Comparison of ENCODE assay signal across 8 mouse cellular contexts in the genomic region with DNA sequence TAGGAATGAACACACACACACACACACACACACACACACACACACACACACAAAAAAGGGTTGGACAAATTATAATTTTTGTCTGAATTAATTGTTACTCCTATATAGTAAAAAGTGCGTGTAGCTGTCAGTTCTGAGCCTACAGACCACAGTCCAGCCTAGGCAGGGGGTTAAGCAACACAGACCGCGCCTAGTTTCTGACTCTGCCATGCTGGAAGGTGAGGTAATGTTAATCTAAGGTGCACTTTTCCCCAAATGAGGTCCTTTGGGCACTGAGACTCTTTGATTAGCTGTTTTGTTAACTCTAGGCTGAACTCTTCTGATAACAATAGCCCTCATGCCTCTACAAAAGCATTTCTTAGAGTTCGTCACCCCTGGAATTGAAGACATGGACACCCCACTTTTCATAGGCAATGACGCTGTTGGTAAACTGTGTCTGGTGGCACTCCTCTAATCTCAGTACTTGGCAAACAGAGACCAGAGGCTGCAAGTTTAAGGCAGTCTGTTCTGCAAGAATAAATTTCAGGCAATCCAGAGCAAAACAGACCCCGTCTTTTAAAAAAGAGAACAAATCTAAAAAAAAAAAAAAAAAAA. TPM values are rescaled to one million over a fixed set of nuclear protein-coding genes. Genes with fewer than 3 reads are reported as not detected.
A peak's percentile ranks its signal among the peaks of the same experiment; 100 is the strongest.
DNase-seq lines count a peak whose midpoint lies in the region; ATAC-seq and TF ChIP-seq lines count a peak whose summit lies in the region.

No protein-coding gene starts in this region.

- H3K27me3 ChIP-seq in liver, embryonic 12.5 days (replicated peaks) = no peaks in the 10 kb centered on the region
- no peaks in the 10 kb centered on the region for H3K27me3 ChIP-seq in intestine, embryonic 16.5 days (replicated peaks; ENCODE audit: control insufficient read depth, insufficient read depth, low read length)
- H3K27me3 ChIP-seq in small intestine, adult 2 months (ENCODE audit: control insufficient read depth, insufficient read depth, low read length) = no peaks in the 10 kb centered on the region

- peaks cover 43% of the 10 kb centered on the region for H3K36me3 ChIP-seq in liver, embryonic 12.5 days
- H3K36me3 ChIP-seq in intestine, embryonic 16.5 days (ENCODE audit: control insufficient read depth, insufficient read depth, low read length) = no peaks in the 10 kb centered on the region
- no peaks in the 10 kb centered on the region; the same call in 1 of the 2 replicates for H3K36me3 ChIP-seq in small intestine, adult 2 months (ENCODE audit: control insufficient read depth, insufficient read depth, low read length)

- 0 out of 2 replicates have a peak overlapping the region, but pooled peaks have one; percentile 59 for H3K4me2 ChIP-seq in liver, embryonic 12.5 days
- no peak overlapping the region for H3K4me2 ChIP-seq in intestine, embryonic 16.5 days (ENCODE audit: low read depth, low read length)

- no peak for ATAC-seq in liver, embryonic 12.5 days
- no peak for ATAC-seq in intestine, embryonic 16.5 days

- DNase-seq in gastrocnemius, adult 2 months = no peak
- DNase-seq in gastrocnemius, postnatal 14 days = no peak
- DNase-seq in liver = no peak
- no peak for DNase-seq in ovary, postnatal 10 days (ENCODE audit: low spot score)
- DNase-seq in right cerebral cortex, postnatal 10 days (ENCODE audit: low spot score in 2 of 2) = no peak

- peaks cover 74% of the 10 kb centered on the region for H3K4me1 ChIP-seq in liver, embryonic 12.5 days
- H3K4me1 ChIP-seq in intestine, embryonic 16.5 days (ENCODE audit: control insufficient read depth, insufficient read depth, low read length) = peaks cover 10% of the 10 kb centered on the region
- peaks cover 23% of the 10 kb centered on the region for H3K4me1 ChIP-seq in small intestine, adult 2 months (ENCODE audit: control insufficient read depth, insufficient read depth, insufficient read length, low read length)

- 0 out of 2 replicates have a peak overlapping the region, but pooled peaks have one; percentile 17 for H3K9ac ChIP-seq in liver, embryonic 12.5 days
- H3K9ac ChIP-seq in intestine, embryonic 16.5 days (ENCODE audit: low read depth, low read length) = no peak overlapping the region

- peak overlapping the region; percentile 87 for H3K27ac ChIP-seq in gastrocnemius, adult 2 months
- H3K27ac ChIP-seq in liver, embryonic 12.5 days = peak overlapping the region; percentile 95
- peak overlapping the region; percentile 33; the same call in 1 of the 2 replicates for H3K27ac ChIP-seq in intestine, embryonic 16.5 days (ENCODE audit: low read length)
- H3K27ac ChIP-seq in small intestine, adult 2 months (ENCODE audit: insufficient read depth, low read depth, low read length) = peak overlapping the region; percentile 86

- H3K4me3 ChIP-seq in gastrocnemius, adult 2 months = no peak overlapping the region
- no peak overlapping the region for H3K4me3 ChIP-seq in liver, embryonic 12.5 days
- no peak overlapping the region for H3K4me3 ChIP-seq in intestine, embryonic 16.5 days (ENCODE audit: low read length)
- no peak overlapping the region for H3K4me3 ChIP-seq in small intestine, adult 2 months (ENCODE audit: low read depth, low read length)

- no peak for TF ChIP-seq CTCF in gastrocnemius, adult 2 months (IDR thresholded peaks at IDR 0.05)
- no peak for TF ChIP-seq CTCF in small intestine, adult 2 months (IDR thresholded peaks at IDR 0.05; ENCODE audit: extremely low read depth, insufficient read length, insufficient replicate concordance, low read depth, low read length)

- intact Hi-C loops in gastrocnemius, adult 2 months (cut with DNase I) = loop anchor here (2.0 kb wide), 1 partner anchor 17 kb away; a partner anchor contains a TSS
- intact Hi-C loops in gastrocnemius, postnatal 14 days (cut with DNase I; ENCODE audit: low total_unique reads) = no loop called here

- no peaks in the 10 kb centered on the region for H3K9me3 ChIP-seq in liver, embryonic 12.5 days (replicated peaks)
- H3K9me3 ChIP-seq in intestine, embryonic 16.5 days (ENCODE audit: control insufficient read depth, low read length) = no peaks in the 10 kb centered on the region

- TF ChIP-seq POLR2A in small intestine, adult 2 months (IDR thresholded peaks at IDR 0.05; ENCODE audit: low read depth, low read length) = no peak

- 86% methylated on average over 6 of the region's 6 CpGs for WGBS in liver, embryonic 12.5 days (ENCODE audit: insufficient replicate concordance)
- WGBS in intestine, embryonic 16.5 days = 78% methylated on average over 6 of the region's 6 CpGs
- WGBS in small intestine, adult 2 months = 40% methylated on average over 6 of the region's 6 CpGs

RNA-seq across cellular contexts. Expression of a gene that starts 3.0 kb away (rescaled TPM):
- total RNA-seq in gastrocnemius, adult 2 months (2021) = 10 to 100 TPM; 15.6 to 21.0 TPM
- total RNA-seq in gastrocnemius, postnatal 14 days (2021) = 10 to 100 TPM; 14.9 to 17.4 TPM
- polyA plus RNA-seq in liver, embryonic 12.5 days (2016; fragmentation: Nextera tagmentation; extraction: Ambion mirVana) = 16.4 and 17.0 TPM in 2 replicates
- polyA plus RNA-seq in intestine, embryonic 16.5 days (2015; fragmentation: Nextera tagmentation; extraction: Ambion mirVana) = 27.2 and 30.7 TPM in 2 replicates
- polyA plus RNA-seq in small intestine, adult 2 months (2012; rRNA removed) = 37.1 and 90.0 TPM in 2 replicates

RNA-seq across cellular contexts. Expression of a gene that starts 16.8 kb away (rescaled TPM):
- 1 to 10 TPM; 1.3 to 1.6 TPM for total RNA-seq in gastrocnemius, adult 2 months (2021)
- 1 to 10 TPM; 2.5 to 2.9 TPM for total RNA-seq in gastrocnemius, postnatal 14 days (2021)
- polyA plus RNA-seq in liver, embryonic 12.5 days (2016; fragmentation: Nextera tagmentation; extraction: Ambion mirVana) = 1.0 and 1.1 TPM in 2 replicates
- polyA plus RNA-seq in intestine, embryonic 16.5 days (2015; fragmentation: Nextera tagmentation; extraction: Ambion mirVana) = 3.1 and 3.6 TPM in 2 replicates
- 5.6 and 8.2 TPM in 2 replicates for polyA plus RNA-seq in small intestine, adult 2 months (2012; rRNA removed)

RNA-seq across cellular contexts. Expression of a gene that starts 17.2 kb away (rescaled TPM):
- total RNA-seq in gastrocnemius, adult 2 months (2021) = 1 to 10 TPM; 1.5 TPM
- total RNA-seq in gastrocnemius, postnatal 14 days (2021) = 1 to 10 TPM; 4.7 to 5.4 TPM
- polyA plus RNA-seq in liver, embryonic 12.5 days (2016; fragmentation: Nextera tagmentation; extraction: Ambion mirVana) = 172 and 182 TPM in 2 replicates
- 41.2 and 46.4 TPM in 2 replicates for polyA plus RNA-seq in intestine, embryonic 16.5 days (2015; fragmentation: Nextera tagmentation; extraction: Ambion mirVana)
- polyA plus RNA-seq in small intestine, adult 2 months (2012; rRNA removed) = 11.6 and 22.4 TPM in 2 replicates

RNA-seq across cellular contexts. Expression of a gene that starts 24.0 kb away (rescaled TPM):
- 10 to 100 TPM; 67.7 to 70.1 TPM for total RNA-seq in gastrocnemius, adult 2 months (2021)
- 10 to 100 TPM; 49.6 to 50.8 TPM for total RNA-seq in gastrocnemius, postnatal 14 days (2021)
- 5.9 and 6.5 TPM in 2 replicates for polyA plus RNA-seq in liver, embryonic 12.5 days (2016; fragmentation: Nextera tagmentation; extraction: Ambion mirVana)
- polyA plus RNA-seq in intestine, embryonic 16.5 days (2015; fragmentation: Nextera tagmentation; extraction: Ambion mirVana) = 9.5 and 9.7 TPM in 2 replicates
- 57.7 and 95.1 TPM in 2 replicates for polyA plus RNA-seq in small intestine, adult 2 months (2012; rRNA removed)

RNA-seq across cellular contexts. Expression of a gene that starts 29.9 kb away (rescaled TPM):
- 10 to 100 TPM; 40.0 to 56.9 TPM for total RNA-seq in gastrocnemius, adult 2 months (2021)
- 10 to 100 TPM; 32.4 to 33.3 TPM for total RNA-seq in gastrocnemius, postnatal 14 days (2021)
- 31.8 and 33.3 TPM in 2 replicates for polyA plus RNA-seq in liver, embryonic 12.5 days (2016; fragmentation: Nextera tagmentation; extraction: Ambion mirVana)
- polyA plus RNA-seq in intestine, embryonic 16.5 days (2015; fragmentation: Nextera tagmentation; extraction: Ambion mirVana) = 31.9 and 38.1 TPM in 2 replicates
- polyA plus RNA-seq in small intestine, adult 2 months (2012; rRNA removed) = 49.8 and 80.8 TPM in 2 replicates

Comparison
In these comparisons a context has a peak if more than half of its experiments do, and no peak if none do; other contexts are left out.
1. H3K27ac ChIP-seq: peak in every context shown above with its lines; median percentile 95 in liver, embryonic 12.5 days; 87 in gastrocnemius, adult 2 months; 86 in small intestine, adult 2 months; 33 in intestine, embryonic 16.5 days.